Mouse (Mus musculus): Measurements from ENCODE around the gene Sox18.

DNA sequence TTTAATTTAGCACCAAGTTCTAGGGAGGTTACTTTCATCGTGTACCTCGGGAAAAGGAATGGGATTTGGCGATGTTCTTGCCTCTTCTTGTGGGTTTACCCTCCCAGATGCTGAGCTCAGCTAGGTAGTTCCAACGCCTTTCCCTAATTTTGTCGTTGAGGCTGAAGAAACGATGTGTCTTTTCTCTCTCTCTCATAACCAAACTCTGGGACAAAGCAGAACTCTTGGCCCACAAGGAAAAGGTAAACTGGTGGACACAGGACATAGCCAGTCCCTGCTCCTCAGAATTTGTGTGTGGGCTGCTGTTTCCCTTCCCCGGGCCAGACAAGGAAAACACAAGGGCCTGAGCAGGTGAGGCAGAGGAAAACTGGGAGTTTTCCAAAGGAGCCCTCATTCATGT is 544 bp upstream of the Sox18 start:
- TF ChIP-seq POLR2A (IDR thresholded peaks at IDR 0.05; ENCODE audit: extremely low read depth, insufficient read depth, low read length), result no peak
- no peak for TF ChIP-seq CTCF (IDR thresholded peaks at IDR 0.05; ENCODE audit: extremely low read depth, insufficient read depth, low read length)

Data from cortical plate, adult 2 months (tissue).